In the genomic region with DNA sequence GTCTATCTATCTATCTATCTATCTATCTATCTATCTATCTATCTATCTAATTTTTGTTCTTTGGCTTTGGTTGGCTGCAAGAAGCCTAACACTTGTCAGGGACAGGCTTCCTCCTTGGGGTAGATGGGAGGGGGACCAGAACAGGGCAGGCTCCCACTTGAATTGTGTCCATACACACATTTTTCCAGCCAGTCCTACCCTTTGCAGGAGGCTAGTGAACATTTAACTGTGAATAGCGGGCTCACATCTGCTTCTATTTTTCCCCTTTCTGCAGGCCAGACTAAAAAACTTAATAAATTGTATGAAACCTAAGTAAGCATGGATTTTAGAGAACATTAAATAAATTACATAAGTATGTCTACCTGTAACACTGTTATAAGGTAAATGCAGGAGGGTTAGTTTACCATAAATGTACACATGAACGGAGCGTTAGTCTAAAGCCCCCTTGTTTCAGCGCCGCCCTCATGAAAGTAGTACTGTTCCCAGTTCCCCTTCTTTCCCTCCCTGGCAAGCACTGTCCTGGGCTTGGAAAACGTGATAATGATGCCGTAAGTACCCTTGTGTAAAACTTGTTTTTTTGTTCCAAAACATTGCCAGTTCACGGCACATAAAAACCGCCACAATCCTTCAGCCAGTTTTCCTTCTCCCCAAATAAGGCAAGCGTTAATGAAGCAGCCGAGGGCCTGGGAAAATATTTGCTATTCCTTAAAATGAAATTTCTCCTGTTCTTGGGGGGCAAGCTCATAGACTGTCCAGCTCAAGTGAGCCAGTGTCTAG, we compare ENCODE assay signal across 30 mouse cellular contexts.
DNase-seq lines count a peak whose midpoint lies in the region; ATAC-seq and TF ChIP-seq lines count a peak whose summit lies in the region.
"Had no signal": no experiment of that assay in that cellular context is flagged by ENCODE, and none has a peak within 500 bp of the region (broad histone marks: within the 10 kb centered on the region; RNA-seq: fewer than 3 reads in every experiment).

No protein-coding gene starts in this region.

- H3K79me2 ChIP-seq in MEL (ENCODE audit: control insufficient read depth, insufficient read depth, low read length, poor library complexity): no peaks in the 10 kb centered on the region

- 50% methylated on average over 11 of the region's 11 CpGs for WGBS in embryonic facial prominence, embryonic 14.5 days
- WGBS in limb, embryonic 13.5 days: 22% methylated on average over 11 of the region's 11 CpGs

- peaks cover 10 to 26% of the 10 kb centered on the region in 2 experiments for H3K4me1 ChIP-seq in MEL (ENCODE audit: control insufficient read depth in 1 of 2, insufficient read depth in 2 of 2, low read length in 2 of 2)
- peaks cover 42% of the 10 kb centered on the region for H3K4me1 ChIP-seq in embryonic facial prominence, embryonic 14.5 days (ENCODE audit: control insufficient read depth, insufficient read depth, low read length)
- peaks cover 88% of the 10 kb centered on the region for H3K4me1 ChIP-seq in limb, embryonic 13.5 days

- no peak for TF ChIP-seq EP300 in MEL (IDR thresholded peaks at IDR 0.05; ENCODE audit: low read depth in 1 of 2, low read length in 2 of 2)

- TF ChIP-seq CTCF in MEL (IDR thresholded peaks at IDR 0.05 in 2 of 3, conservative IDR thresholded peaks at IDR 0.05 in 1 of 3; ENCODE audit: control insufficient read depth in 1 of 3, insufficient read depth in 1 of 3, low read depth in 2 of 3, low read length in 3 of 3, poor library complexity in 1 of 3, severe bottlenecking in 1 of 3): no peak
- TF ChIP-seq CTCF in brain, embryonic 14.5 days (IDR thresholded peaks at IDR 0.05; ENCODE audit: borderline replicate concordance, extremely low read depth, insufficient read depth, insufficient read length): no peak

- H3K27ac ChIP-seq in MEL (ENCODE audit: control insufficient read depth, low read depth, low read length): no peak overlapping the region
- peak overlapping the region; percentile 31 for H3K27ac ChIP-seq in embryonic facial prominence, embryonic 14.5 days (replicated peaks; ENCODE audit: low read depth, low read length)
- H3K27ac ChIP-seq in limb, embryonic 13.5 days: peak overlapping the region; percentile 80
- H3K27ac ChIP-seq: heart, adult 2 months; hindbrain, embryonic 10.5 days; hindbrain, embryonic 15.5 days; kidney, postnatal 0 days; liver, embryonic 15.5 days; lung, embryonic 15.5 days; midbrain, embryonic 10.5 days; neural tube, embryonic 12.5 days had no signal

- H3K9me3 ChIP-seq in MEL (replicated peaks; ENCODE audit: insufficient read depth, low read length): no peaks in the 10 kb centered on the region
- H3K9me3 ChIP-seq in embryonic facial prominence, embryonic 14.5 days (ENCODE audit: control insufficient read depth, low read length): no peaks in the 10 kb centered on the region
- no peaks in the 10 kb centered on the region for H3K9me3 ChIP-seq in limb, embryonic 13.5 days
- H3K9me3 ChIP-seq: heart, embryonic 13.5 days; hindbrain, embryonic 10.5 days; hindbrain, embryonic 15.5 days; liver, embryonic 15.5 days; lung, embryonic 15.5 days; midbrain, embryonic 10.5 days; neural tube, embryonic 12.5 days had no signal

- H3K4me2 ChIP-seq in embryonic facial prominence, embryonic 14.5 days (ENCODE audit: low read depth, low read length): no peak overlapping the region
- peak overlapping the region; percentile 12 for H3K4me2 ChIP-seq in limb, embryonic 13.5 days (replicated peaks)
- H3K4me2 ChIP-seq: hindbrain, embryonic 15.5 days; liver, embryonic 15.5 days; lung, embryonic 15.5 days; neural tube, embryonic 12.5 days had no signal

- no peak for TF ChIP-seq POLR2A in MEL (IDR thresholded peaks at IDR 0.05; ENCODE audit: control insufficient read depth in 1 of 2, insufficient read depth in 1 of 2, low read depth in 1 of 2, low read length in 2 of 2, poor library complexity in 1 of 2)
- no peak for TF ChIP-seq POLR2A in brain, embryonic 14.5 days (IDR thresholded peaks at IDR 0.05; ENCODE audit: borderline replicate concordance, extremely low read depth, insufficient read depth, insufficient read length, poor library complexity, severe bottlenecking)

- H3K27me3 ChIP-seq in MEL (ENCODE audit: control insufficient read depth in 1 of 2, insufficient read depth in 2 of 2, low read length in 2 of 2): no peaks in the 10 kb centered on the region
- H3K27me3 ChIP-seq in embryonic facial prominence, embryonic 14.5 days (replicated peaks; ENCODE audit: control insufficient read depth, insufficient read depth, low read length): no peaks in the 10 kb centered on the region
- H3K27me3 ChIP-seq in limb, embryonic 13.5 days: no peaks in the 10 kb centered on the region
- H3K27me3 ChIP-seq: heart, embryonic 13.5 days; hindbrain, embryonic 15.5 days; liver, embryonic 15.5 days; lung, embryonic 15.5 days; neural tube, embryonic 12.5 days had no signal

- H3K36me3 ChIP-seq in MEL (ENCODE audit: control insufficient read depth in 1 of 2, insufficient read depth in 2 of 2, low read length in 2 of 2): peaks cover 0 to 16% of the 10 kb centered on the region in 2 experiments; a peak in 2 of 4 replicates
- no peaks in the 10 kb centered on the region for H3K36me3 ChIP-seq in embryonic facial prominence, embryonic 14.5 days (ENCODE audit: control insufficient read depth, insufficient read depth, low read length)
- 0 out of 2 replicates have a peak, but pooled peaks cover 13% of the 10 kb centered on the region for H3K36me3 ChIP-seq in limb, embryonic 13.5 days
- H3K36me3 ChIP-seq: hindbrain, embryonic 15.5 days; liver, embryonic 15.5 days; lung, embryonic 15.5 days; neural tube, embryonic 12.5 days had no signal

- no peak overlapping the region for H3K9ac ChIP-seq in MEL (ENCODE audit: control insufficient read depth, low read depth, low read length, poor library complexity, severe bottlenecking)
- H3K9ac ChIP-seq in embryonic facial prominence, embryonic 14.5 days (ENCODE audit: low read depth, low read length): no peak overlapping the region
- no peak overlapping the region for H3K9ac ChIP-seq in limb, embryonic 13.5 days
- H3K9ac ChIP-seq: hindbrain, embryonic 15.5 days; liver, embryonic 15.5 days; lung, embryonic 15.5 days; neural tube, embryonic 12.5 days had no signal

- 0 out of 2 replicates have a peak, but pooled peaks have one; percentile 31 for ATAC-seq in embryonic facial prominence, embryonic 14.5 days (ENCODE audit: low read depth)
- ATAC-seq in limb, embryonic 13.5 days (ENCODE audit: low FRiP score, low read depth): peak; percentile 72
- ATAC-seq: CD4-positive, CD25-positive, alpha-beta regulatory T cell, adult 4 months; forebrain, embryonic 14.5 days; inflammation-experienced regulatory T-cells, adult 6 months; midbrain, embryonic 16.5 days had no signal

- H3K4me3 ChIP-seq in MEL (ENCODE audit: control insufficient read depth in 1 of 2, insufficient read depth in 1 of 2, low read depth in 2 of 2, low read length in 2 of 2): no peak overlapping the region
- no peak overlapping the region for H3K4me3 ChIP-seq in embryonic facial prominence, embryonic 14.5 days (ENCODE audit: low read depth, low read length)
- H3K4me3 ChIP-seq in limb, embryonic 13.5 days: no peak overlapping the region
- H3K4me3 ChIP-seq: heart, adult 2 months; heart, embryonic 13.5 days; hindbrain, embryonic 10.5 days; hindbrain, embryonic 15.5 days; liver, embryonic 15.5 days; lung, embryonic 15.5 days; midbrain, embryonic 10.5 days; myocyte; neural tube, embryonic 12.5 days had no signal

- TF ChIP-seq RAD21 in MEL (IDR thresholded peaks at IDR 0.05; ENCODE audit: low read depth, low read length): no peak

- no peak for DNase-seq in MEL (ENCODE audit: low read depth, low spot score)
- peak; percentile 66 for DNase-seq in brain, embryonic 14.5 days (ENCODE audit: low read depth)
- DNase-seq in embryonic facial prominence, embryonic 14.5 days (ENCODE audit: low spot score): no peak
- DNase-seq in spleen, postnatal 14 days (ENCODE audit: low spot score in 2 of 2): no peak
- DNase-seq in heart, adult 9 months (ENCODE audit: low spot score in 2 of 2): no peak
- no peak for DNase-seq in urinary bladder, postnatal 25 days (ENCODE audit: low spot score)
- DNase-seq: adrenal gland, adult 8-10 months; cerebellum, adult 8-10 months; cerebellum, postnatal 25 days; gastrocnemius, postnatal 36 days; heart, adult 2 months; heart, postnatal 10 days; kidney, adult 2 months; layer of hippocampus, adult 9-11 months; thymus, adult 18-20 months; thymus, postnatal 25 days had no signal

TF ChIP-seq in MEL, 35 proteins besides CTCF, POLR2A, EP300 and RAD21:
- TF ChIP-seq GABPA (IDR thresholded peaks at IDR 0.05; ENCODE audit: low read depth, low read length) (no peak), GATA1 (IDR thresholded peaks at IDR 0.05; ENCODE audit: low read depth, low read length) (0 out of 2 replicates have a peak, but pooled peaks have one; percentile 14)
TF ChIP-seq in MEL: peak in this region for 1.
